Mouse (Mus musculus) cerebellum, adult 11 months (tissue): ENCODE results near the gene Try5.
"Not testable (repeated sequence)": the region's sequence is repeated elsewhere in the genome, so short reads cannot be mapped to it uniquely, and the experiment has no call there.

Source experiments
- DNase-seq: peaks from one replicate; pipeline ENCODE4 v3.0.0; 2022

Try5 gene

DNA sequence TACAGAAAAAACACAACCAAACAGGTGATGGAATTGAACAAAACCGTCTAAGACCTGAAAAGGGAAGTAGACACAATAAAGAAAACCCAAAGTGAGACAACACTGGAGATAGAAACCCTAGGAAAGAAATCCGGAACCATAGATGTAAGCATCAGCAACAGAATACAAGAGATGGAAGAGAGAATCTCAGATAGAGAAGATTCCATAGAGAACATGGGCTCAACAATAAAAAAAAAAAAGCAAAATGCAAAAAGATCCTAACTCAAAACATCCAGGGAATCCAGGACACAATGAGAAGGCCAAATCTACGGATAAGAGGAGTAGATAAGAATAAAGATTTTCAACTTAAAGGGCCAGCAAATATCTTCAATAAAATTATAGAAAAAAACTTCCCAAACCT, at the start of gene Try5:
Try5 (minus strand) TSS at position 101 of the 400 bp plus-strand sequence.
- DNase-seq, result not testable (repeated sequence)

DNA sequence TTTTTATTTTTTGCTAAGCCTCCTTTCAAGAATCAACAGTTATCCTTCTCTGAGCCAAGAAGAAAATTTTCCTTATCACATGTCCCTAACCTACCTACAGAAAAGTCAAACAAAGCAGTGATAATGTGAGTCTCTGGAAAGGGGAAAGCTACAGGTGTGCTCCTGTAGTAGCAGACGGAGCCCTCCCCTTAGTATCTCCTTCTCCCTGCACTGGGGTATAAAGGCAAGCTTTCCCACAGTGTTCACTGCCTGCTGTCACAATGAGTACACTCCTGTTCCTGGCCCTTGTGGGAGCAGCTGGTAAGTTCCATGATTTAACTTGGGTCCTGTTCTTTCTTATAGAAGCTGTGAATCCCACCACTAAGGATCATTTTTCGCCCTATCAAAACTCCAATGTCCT, 37.3 kb upstream of the Try5 start, which contains the start of gene Try10:
Try10 (plus strand) TSS at position 174 of the 400 bp plus-strand sequence.
- DNase-seq, result no peak

DNA sequence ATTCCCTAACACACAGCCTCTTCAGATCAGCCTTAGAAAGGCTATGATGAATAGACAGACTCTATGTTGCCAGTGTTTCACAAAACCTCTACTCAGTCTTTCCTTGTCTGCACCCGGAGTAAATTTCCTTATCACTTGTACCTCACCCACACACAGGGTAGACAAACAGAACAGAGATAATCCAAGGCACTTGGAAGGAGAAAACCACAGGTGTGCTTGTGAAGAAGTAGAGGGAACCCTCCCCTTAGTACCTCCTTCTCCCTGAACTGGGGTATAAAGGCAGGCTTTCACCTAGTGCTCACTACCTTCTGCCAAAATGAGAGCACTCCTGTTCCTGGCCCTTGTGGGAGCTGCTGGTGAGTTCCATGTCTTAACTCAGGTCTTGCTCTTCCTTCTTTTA, 14.7 kb downstream of the Try5 start, which contains the start of gene Try4:
Try4 (plus strand) TSS at position 301 of the 400 bp plus-strand sequence.
- no peak for DNase-seq

DNA sequence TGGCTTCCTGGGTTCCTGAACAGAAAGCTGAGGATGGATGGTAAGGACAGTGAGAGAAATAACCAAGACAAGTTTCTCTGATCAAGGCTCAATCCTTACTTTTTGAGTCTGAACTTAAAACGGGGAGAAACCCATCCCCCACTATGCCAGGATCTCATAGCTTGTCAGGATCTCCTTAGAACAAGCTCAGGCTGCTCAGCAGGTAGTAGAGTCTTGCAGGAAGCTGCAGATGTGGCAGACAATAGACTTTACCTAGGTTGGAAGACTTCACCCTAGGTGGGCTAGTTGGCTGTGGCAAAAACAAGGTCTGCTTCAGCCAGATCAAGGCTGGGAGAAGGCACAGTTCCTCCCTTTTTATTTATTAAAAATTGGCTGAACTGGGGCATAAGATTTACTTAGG, 18.4 kb downstream of the Try5 start:
- DNase-seq, result no peak

DNA sequence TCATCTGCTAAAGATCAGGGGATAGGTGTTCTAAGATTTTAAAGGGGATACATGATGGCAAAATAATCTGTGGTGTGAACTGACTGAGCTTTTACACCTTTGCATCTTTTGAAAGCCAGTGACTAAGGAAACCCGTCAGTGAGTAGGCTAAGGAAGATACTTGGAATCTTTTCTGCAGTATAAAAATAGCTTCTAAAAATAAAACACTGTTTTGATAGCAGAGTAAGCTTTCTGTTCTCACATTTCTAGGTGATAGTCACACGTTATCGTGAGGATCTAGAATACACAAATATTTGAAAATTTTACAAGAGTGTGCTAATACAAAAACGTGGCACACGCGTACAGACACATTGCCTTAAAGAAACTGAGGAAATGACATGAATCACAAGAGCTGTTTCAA, 50.5 kb downstream of the Try5 start:
- no peak for DNase-seq

DNA sequence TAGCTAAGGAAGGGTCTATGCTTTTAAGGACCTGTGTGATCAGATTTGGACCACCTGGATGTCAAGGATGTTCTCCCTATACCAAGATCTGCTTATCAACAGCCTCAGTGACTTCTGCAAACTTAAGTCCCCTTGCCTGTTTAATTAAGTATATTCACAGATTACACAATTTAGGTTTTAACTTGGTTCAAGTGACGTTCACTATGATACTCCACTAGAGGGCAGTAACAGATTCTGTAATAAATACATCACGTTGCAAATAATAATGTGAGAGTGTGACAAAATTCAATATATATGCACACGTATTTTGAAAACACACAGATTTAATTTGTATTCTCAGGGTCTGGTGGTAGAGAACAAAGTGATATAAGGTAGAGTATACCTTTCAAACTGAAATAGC, 53.8 kb downstream of the Try5 start:
- DNase-seq, result no peak
